Mouse (Mus musculus) bone marrow, adult 2 months (tissue): ENCODE data around the gene Paics.

Source experiments
- CTCF ChIP-seq: fragments of 200-500 bp; IDR thresholded peaks from 2 replicates; pipeline ENCODE4 v1.5.1; 2011; ENCODE audit warnings: low read length, control low read depth; ENCODE audit not compliant: control insufficient read depth, insufficient read depth
- POLR2A ChIP-seq: fragments of 200-500 bp; IDR thresholded peaks from 2 replicates; pipeline ENCODE4 v1.6.1; 2011; ENCODE audit warnings: low read depth, mild to moderate bottlenecking, control low read depth, low read length, borderline replicate concordance; ENCODE audit not compliant: control insufficient read depth

GRCm38 (mm10) chr5:76902131-76902530 lies 49.0 kb upstream of the Paics start:
- TF ChIP-seq CTCF (no peak), POLR2A (no peak)
